Mouse (Mus musculus): ENCODE data around the gene Nxn. TPM values are rescaled to one million over a fixed set of nuclear protein-coding genes. Genes with fewer than 3 reads are reported as not detected.
A peak's percentile ranks its signal among the peaks of the same experiment; 100 is the strongest.

Gene Nxn
- polyA plus RNA-seq, 1 experiment from 2014 or later: 33.1 TPM

DNA sequence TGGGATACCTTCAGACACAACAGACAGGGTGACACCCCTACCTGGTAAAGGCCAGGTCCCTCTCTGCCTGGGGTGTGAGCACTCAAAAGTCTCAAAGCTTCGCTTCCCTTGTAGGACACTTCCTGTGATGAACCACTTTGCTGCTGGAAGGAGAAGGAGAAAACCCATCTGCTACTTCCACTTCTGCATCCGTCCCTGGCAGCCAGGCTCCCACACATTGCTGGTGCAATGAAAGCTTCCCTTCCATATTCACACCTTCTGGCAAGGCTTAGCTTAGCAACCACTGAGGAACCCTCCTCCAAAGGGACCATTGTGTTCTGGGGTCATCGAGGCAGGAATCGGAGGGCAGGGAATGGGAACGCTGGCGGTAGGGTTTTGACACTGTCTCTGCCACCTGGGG lies 110.3 kb downstream of the Nxn start:
- ATAC-seq (replicated peaks; ENCODE audit: low FRiP score): no peak
- 81% methylated on average over 6 of the region's 6 CpGs for WGBS
- Histone ChIP-seq H3K9me3 (replicated peaks) (no peaks in the 10 kb centered on the region), H3K4me2 (no peak overlapping the region), H3K27me3 (no peaks in the 10 kb centered on the region), H3K9ac (no peak overlapping the region), H3K27ac (no peak overlapping the region), H3K4me3 (replicated peaks) (no peak overlapping the region), H3K4me1 (peaks cover 80% of the 10 kb centered on the region), H3K36me3 (no peaks in the 10 kb centered on the region)

DNA sequence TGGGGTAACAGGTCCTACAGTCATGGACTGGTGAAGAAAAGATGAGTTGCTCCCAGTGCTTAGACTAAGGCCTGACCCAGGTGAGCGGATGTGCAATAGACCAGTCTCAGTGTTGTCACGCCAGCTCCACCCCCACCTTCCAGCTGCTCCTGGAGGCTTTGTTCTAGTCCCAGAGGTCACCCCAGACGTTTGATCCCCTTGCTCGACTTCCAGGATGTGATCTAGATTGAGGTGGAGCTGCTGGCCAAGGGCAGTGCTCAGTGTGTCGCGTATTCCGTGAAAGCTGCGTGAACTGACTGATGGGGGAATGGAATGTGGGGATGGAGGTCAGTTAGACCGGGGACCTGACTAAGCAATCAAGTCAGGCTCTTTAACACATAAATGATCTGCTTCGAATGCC lies 111.6 kb downstream of the Nxn start:
- WGBS: 34% methylated on average over 10 of the region's 10 CpGs
- Histone ChIP-seq H3K9me3 (replicated peaks) (0 out of 2 replicates have a peak, but pooled peaks cover 4% of the 10 kb centered on the region), H3K4me3 (replicated peaks) (no peak overlapping the region), H3K27me3 (no peaks in the 10 kb centered on the region), H3K27ac (0 out of 2 replicates have a peak overlapping the region, but pooled peaks have one; percentile 18), H3K4me1 (peaks cover 66% of the 10 kb centered on the region), H3K36me3 (no peaks in the 10 kb centered on the region), H3K4me2 (no peak overlapping the region), H3K9ac (no peak overlapping the region)
- ATAC-seq (replicated peaks; ENCODE audit: low FRiP score): no peak; the same call in 1 of the 2 replicates

DNA sequence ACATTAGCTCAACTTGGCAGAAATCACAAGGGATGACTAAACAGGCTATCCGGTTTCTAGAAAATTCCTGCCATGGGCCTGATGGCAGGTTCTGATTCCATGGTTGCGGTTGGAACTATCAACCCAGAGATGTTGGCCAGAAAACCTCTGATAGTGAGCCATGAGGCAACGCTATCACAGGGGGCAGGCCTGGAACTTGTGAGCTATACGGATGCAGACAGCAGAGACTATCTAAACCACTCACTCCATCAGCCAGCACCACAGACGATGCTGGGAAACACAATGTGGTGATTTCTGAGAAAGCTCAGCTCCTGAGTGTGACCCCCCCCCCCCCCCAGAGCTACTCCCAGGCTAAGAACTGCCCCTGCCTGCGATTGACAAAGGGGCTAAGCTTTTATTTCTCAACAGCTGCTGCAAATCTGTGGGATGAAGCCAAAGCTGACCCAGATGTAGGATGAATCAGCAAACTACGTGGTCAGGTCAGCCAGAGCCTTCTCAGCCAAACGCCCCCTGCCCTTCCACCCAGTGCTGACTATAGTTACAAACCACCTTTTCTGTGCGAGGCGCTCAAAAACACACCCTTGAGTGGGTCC lies 112.3 kb downstream of the Nxn start:
- 47% methylated on average over 10 of the region's 10 CpGs for WGBS
- no peak for ATAC-seq (replicated peaks; ENCODE audit: low FRiP score)
- Histone ChIP-seq H3K4me1 (peaks cover 62% of the 10 kb centered on the region), H3K27me3 (no peaks in the 10 kb centered on the region), H3K4me3 (replicated peaks) (no peak overlapping the region), H3K4me2 (no peak overlapping the region), H3K36me3 (no peaks in the 10 kb centered on the region), H3K9ac (no peak overlapping the region), H3K9me3 (replicated peaks) (0 out of 2 replicates have a peak, but pooled peaks cover 4% of the 10 kb centered on the region), H3K27ac (0 out of 2 replicates have a peak overlapping the region, but pooled peaks have one; percentile 14)

DNA sequence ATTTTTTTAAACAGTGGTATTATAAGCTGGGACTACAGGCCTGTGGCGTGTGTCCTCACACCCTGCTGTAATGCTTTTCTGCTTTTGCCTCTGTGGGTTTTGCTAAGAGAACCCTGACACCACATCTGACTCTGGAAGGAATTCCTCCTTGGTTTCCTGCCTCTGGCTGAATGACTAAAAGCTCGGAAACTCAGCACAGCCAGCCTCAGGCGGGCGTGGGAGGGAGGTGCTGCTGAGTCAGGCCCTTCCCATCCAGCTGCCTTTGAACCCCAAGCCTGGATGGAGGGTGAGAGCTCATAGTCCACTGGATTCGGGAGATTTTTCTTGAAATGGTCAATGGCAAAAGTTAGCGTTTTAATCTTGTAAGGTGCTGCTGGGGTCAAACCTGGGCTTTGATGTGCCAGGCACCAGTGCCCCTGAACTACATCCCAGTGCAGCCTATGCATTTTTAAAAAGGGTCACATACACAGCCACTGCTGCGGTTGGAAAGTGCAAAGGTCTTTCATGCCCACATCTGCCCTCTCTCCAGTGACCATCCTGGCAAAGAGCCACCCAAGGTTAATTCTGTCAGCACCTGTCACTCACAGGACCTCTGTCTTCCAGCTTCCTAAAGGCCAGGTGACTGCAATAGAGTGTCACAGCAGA lies 113.4 kb downstream of the Nxn start:
- ATAC-seq (replicated peaks; ENCODE audit: low FRiP score): no peak
- Histone ChIP-seq H3K9ac (no peak overlapping the region), H3K4me3 (replicated peaks) (no peak overlapping the region), H3K4me1 (peaks cover 57% of the 10 kb centered on the region), H3K9me3 (replicated peaks) (0 out of 2 replicates have a peak, but pooled peaks cover 4% of the 10 kb centered on the region), H3K27me3 (no peaks in the 10 kb centered on the region), H3K4me2 (no peak overlapping the region), H3K27ac (peak overlapping the region; percentile 64; the same call in 1 of the 2 replicates), H3K36me3 (no peaks in the 10 kb centered on the region)
- WGBS: 27% methylated on average over 7 of the region's 7 CpGs

DNA sequence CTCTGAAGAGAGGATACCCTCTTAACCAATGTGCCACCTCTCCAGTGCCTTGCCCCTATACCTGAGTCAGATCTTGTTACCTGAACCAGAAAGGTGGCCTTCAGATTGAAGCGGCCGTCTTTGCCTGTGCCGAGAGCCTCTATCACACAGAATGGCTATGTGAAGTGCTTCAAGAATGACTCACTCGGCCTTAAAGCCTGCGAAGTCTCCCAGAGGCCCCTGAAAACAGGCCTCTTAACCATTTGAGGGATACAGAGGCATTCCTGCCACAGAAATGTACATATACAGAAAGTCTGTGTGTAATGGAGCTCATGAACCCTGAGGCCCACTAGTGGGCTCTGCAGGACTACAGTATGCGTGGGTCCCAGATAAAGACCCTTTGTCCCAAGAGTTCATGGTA lies 115.1 kb downstream of the Nxn start:
- no peak overlapping the region for H3K9ac ChIP-seq
- 89% methylated on average over 6 of the region's 6 CpGs for WGBS
- H3K4me3 ChIP-seq (replicated peaks): no peak overlapping the region
- 0 out of 2 replicates have a peak, but pooled peaks cover 4% of the 10 kb centered on the region for H3K9me3 ChIP-seq (replicated peaks)
- no peak overlapping the region for H3K27ac ChIP-seq
- ATAC-seq (replicated peaks; ENCODE audit: low FRiP score): no peak
- peaks cover 52% of the 10 kb centered on the region for H3K4me1 ChIP-seq
- H3K27me3 ChIP-seq: no peaks in the 10 kb centered on the region
- H3K4me2 ChIP-seq: no peak overlapping the region
- no peaks in the 10 kb centered on the region for H3K36me3 ChIP-seq

DNA sequence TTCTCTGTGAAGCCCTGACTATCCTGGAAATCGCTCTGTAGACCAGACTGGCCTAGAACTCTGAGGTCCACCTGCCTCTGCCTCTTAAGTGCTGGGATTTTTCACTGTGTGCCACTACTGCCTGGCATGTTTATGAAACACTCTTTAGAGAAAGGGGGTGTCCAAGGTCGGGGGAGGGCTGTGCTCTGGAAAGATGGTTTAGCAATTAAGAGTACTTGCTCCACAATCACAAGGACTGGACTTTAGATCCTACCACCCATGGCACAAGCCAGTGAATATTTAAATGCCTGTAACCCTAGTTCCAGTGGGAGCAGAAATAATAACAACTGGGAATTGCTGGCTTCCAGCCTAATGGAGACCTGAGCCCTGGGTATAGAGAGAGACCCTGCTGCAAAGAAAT lies 119.0 kb downstream of the Nxn start:
- Histone ChIP-seq H3K36me3 (peaks cover 7% of the 10 kb centered on the region; the same call in 1 of the 2 replicates), H3K9me3 (replicated peaks) (0 out of 2 replicates have a peak, but pooled peaks cover 4% of the 10 kb centered on the region), H3K4me1 (peaks cover 14% of the 10 kb centered on the region), H3K4me3 (replicated peaks) (no peak overlapping the region), H3K4me2 (no peak overlapping the region), H3K27me3 (no peaks in the 10 kb centered on the region), H3K9ac (no peak overlapping the region), H3K27ac (peak overlapping the region; percentile 61; the same call in 1 of the 2 replicates)
- WGBS: 73% methylated on average over 2 of the region's 2 CpGs
- no peak for ATAC-seq (replicated peaks; ENCODE audit: low FRiP score)

DNA sequence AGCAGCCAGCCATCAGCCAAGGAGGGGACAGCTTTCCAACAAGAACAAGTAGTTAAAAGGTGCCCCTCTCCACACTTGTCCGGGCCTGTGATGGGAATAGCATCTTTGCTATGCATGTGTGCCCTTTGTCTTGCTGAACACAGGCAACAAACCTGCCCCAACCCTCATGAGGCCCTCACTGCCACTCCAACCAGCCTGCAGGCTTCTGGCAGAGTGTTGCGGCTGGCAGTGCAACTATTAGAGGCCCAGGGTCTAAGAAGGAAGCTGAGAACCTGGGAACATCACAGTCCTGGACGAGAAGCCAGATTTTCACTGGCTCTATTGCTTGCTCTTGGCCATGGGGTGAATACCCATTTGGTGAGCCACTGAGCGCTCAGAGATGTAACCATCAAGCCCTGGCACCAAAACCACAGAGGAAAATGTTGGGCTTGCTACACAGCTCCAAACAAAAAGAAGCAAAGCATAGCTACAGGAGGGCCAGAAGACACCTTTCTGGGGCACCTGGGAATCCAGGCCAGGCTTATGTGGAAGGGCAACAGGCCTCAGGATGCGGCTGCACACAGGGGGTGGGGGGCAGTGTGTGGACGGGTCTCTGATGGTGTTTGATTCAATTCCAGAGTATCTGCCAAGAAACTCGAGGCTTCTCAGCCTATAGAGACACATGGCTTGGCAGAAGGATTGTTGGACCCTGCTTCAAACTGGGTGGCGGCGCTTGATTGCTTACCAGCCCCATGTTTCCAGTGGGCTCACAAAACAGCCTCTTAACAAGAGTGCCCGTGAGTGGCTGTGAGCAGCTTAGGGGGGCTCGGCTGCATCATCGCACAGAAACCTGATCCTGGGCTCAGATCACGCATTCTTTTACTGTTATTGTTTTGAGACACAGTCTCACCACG lies 119.7 kb downstream of the Nxn start:
- no peak overlapping the region for H3K9ac ChIP-seq
- H3K27ac ChIP-seq: peak overlapping the region; percentile 61
- ATAC-seq (replicated peaks; ENCODE audit: low FRiP score): no peak
- H3K27me3 ChIP-seq: no peaks in the 10 kb centered on the region
- no peak overlapping the region for H3K4me2 ChIP-seq
- WGBS: 52% methylated on average over 14 of the region's 14 CpGs
- H3K4me1 ChIP-seq: peaks cover 11% of the 10 kb centered on the region
- H3K36me3 ChIP-seq: peaks cover 9% of the 10 kb centered on the region; the same call in 1 of the 2 replicates
- H3K4me3 ChIP-seq (replicated peaks): no peak overlapping the region
- 0 out of 2 replicates have a peak, but pooled peaks cover 4% of the 10 kb centered on the region for H3K9me3 ChIP-seq (replicated peaks)

DNA sequence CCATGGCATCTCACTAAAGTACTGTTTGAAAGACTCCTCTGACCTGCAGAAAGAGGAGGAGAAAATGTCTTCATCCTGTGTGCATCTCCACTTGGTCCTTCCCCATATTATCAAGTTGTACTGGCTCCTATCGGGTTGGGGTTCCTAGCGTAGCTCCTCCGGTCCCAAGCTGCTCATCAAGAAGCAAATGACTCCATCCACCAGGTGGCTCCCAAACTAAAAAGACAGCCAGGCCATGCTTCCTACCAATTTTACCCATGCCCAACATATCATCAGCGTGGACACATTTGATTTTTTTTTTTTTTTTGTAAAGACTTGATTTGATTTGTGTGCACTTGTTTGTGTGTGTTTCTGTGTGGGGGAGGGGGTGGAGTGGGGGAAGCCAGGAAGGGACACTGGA lies 126.5 kb downstream of the Nxn start:
- Histone ChIP-seq H3K27me3 (no peaks in the 10 kb centered on the region), H3K4me3 (replicated peaks) (no peak overlapping the region), H3K36me3 (peaks cover 46% of the 10 kb centered on the region), H3K27ac (no peak overlapping the region), H3K4me1 (no peaks in the 10 kb centered on the region), H3K9me3 (replicated peaks) (no peaks in the 10 kb centered on the region), H3K4me2 (no peak overlapping the region), H3K9ac (no peak overlapping the region)
- 78% methylated on average over 4 of the region's 4 CpGs for WGBS
- no peak for ATAC-seq (replicated peaks; ENCODE audit: low FRiP score)

DNA sequence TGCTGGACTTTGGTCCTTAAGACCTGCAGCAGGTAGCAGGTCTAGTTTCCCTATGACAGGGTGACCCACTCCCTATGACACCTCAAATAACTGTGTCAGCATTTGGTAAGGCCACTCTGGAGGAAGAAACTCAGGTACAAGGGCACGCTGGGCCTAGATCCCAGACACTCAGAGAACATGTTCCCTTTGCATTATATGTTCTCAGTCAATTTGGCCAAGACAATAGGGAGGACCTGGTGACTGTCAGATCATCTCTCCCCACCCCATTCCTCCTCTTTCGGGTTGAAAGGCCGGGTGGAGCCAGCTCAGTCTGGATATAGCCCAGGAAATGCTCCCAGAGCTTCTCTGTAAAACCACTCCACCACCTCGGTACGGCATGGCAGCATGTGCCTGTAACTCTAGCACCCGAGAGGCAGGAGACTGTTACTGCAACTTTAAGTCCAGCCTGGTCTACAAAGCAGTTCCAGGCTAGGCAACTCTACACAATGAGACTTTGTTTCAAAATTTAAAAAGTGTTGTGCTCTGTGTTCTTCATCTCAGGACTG lies 130.3 kb downstream of the Nxn start:
- ATAC-seq (replicated peaks; ENCODE audit: low FRiP score): no peak
- Histone ChIP-seq H3K27me3 (no peaks in the 10 kb centered on the region), H3K9me3 (replicated peaks) (no peaks in the 10 kb centered on the region), H3K36me3 (peaks cover 30% of the 10 kb centered on the region), H3K4me1 (peaks cover under 1% of the 10 kb centered on the region), H3K4me2 (no peak overlapping the region), H3K27ac (no peak overlapping the region), H3K9ac (no peak overlapping the region), H3K4me3 (replicated peaks) (no peak overlapping the region)
- WGBS: 76% methylated on average over 6 of the region's 6 CpGs

DNA sequence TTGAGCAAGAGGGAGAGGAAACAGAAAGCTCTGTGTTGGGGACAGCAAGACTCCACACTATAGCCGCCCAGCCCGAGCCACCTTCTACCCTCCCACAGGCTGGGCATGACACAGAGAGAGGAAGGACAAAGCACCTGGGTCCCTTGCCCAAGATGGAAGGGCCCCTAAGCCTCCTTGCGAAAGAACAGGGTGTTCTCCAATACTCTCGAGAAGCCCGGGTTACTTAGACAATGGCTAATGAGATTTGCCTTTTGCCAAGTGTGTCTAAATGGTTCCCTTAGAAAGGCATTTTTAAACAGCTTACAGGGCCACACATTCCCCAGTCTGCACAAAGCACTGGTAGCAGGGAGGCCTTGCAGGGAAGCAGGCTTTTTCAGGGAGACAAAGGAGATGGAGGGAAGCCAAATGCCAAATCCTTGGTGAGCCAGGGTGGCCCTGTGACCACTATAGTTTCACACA lies 130.9 kb downstream of the Nxn start:
- no peaks in the 10 kb centered on the region for H3K9me3 ChIP-seq (replicated peaks)
- WGBS: 68% methylated on average over 5 of the region's 5 CpGs
- ATAC-seq (replicated peaks; ENCODE audit: low FRiP score): no peak
- H3K27ac ChIP-seq: no peak overlapping the region
- H3K4me3 ChIP-seq (replicated peaks): no peak overlapping the region
- H3K27me3 ChIP-seq: no peaks in the 10 kb centered on the region
- no peak overlapping the region for H3K9ac ChIP-seq
- peaks cover 4% of the 10 kb centered on the region for H3K4me1 ChIP-seq
- no peak overlapping the region for H3K4me2 ChIP-seq
- peaks cover 25% of the 10 kb centered on the region for H3K36me3 ChIP-seq

DNA sequence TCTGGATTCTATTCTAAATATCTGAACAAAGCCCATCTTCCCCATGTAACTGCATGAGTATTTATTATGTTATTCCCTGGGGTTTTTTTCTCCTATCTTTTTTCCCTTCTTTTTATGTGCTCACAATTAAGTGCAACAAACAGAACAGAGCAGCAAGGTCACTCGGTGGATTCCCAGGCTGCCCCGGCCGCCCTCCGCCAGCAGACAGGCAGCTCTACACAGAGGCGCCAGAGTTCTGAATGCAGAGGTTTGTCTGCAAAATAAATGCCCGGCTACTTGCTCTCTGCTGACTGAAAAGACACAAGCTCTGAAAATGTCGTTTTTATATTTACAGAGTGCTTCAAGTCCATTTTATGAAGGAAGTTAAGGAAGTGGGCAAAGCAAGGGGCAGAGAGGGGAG lies 131.4 kb downstream of the Nxn start:
- WGBS: 71% methylated on average over 7 of the region's 7 CpGs
- peaks cover 23% of the 10 kb centered on the region for H3K36me3 ChIP-seq
- no peak overlapping the region for H3K9ac ChIP-seq
- peaks cover 9% of the 10 kb centered on the region for H3K4me1 ChIP-seq
- H3K27ac ChIP-seq: no peak overlapping the region
- no peaks in the 10 kb centered on the region for H3K9me3 ChIP-seq (replicated peaks)
- no peak for ATAC-seq (replicated peaks; ENCODE audit: low FRiP score)
- H3K4me2 ChIP-seq: no peak overlapping the region
- no peaks in the 10 kb centered on the region for H3K27me3 ChIP-seq
- H3K4me3 ChIP-seq (replicated peaks): no peak overlapping the region

Data from kidney, embryonic 15.5 days (tissue).